Mouse (Mus musculus) urinary bladder, postnatal 25 days (tissue): Measurements from ENCODE around the gene Zfp609.

Source experiments
- DNase-seq: peaks from one replicate; pipeline ENCODE4 v3.0.0; 2022; ENCODE audit warnings: low spot score

Zfp609 gene

GRCm38 (mm10) chr9:65827344-65828015, at the start of gene Zfp609:
TSS of gene Zfp609 (minus strand) at chr9:65827564.
- DNase-seq, result peak; percentile 93

GRCm38 (mm10) chr9:65859656-65860055, 32.3 kb upstream of the Zfp609 start:
- DNase-seq, result no peak

GRCm38 (mm10) chr9:65850203-65850602, 22.8 kb upstream of the Zfp609 start:
- no peak for DNase-seq

DNA sequence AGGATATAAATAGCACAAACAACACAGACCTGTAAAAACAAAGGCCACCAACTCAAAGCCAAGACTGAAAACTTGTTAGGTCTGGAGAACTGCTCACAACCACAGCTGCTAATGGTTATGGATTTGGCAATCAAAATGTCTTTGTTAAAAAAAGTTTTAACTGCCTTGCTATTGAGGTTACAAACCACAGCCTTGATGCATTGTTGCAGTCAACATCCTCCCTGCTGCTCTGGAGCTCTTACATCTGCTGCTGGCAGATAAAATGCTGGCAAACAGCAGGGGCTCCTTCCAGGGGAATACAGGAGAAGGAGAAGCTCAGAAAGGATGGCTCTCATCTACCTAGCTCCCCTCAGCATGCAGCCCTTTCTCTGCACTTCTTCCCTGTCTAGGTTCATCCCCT, 20.8 kb upstream of the Zfp609 start:
- no peak for DNase-seq

DNA sequence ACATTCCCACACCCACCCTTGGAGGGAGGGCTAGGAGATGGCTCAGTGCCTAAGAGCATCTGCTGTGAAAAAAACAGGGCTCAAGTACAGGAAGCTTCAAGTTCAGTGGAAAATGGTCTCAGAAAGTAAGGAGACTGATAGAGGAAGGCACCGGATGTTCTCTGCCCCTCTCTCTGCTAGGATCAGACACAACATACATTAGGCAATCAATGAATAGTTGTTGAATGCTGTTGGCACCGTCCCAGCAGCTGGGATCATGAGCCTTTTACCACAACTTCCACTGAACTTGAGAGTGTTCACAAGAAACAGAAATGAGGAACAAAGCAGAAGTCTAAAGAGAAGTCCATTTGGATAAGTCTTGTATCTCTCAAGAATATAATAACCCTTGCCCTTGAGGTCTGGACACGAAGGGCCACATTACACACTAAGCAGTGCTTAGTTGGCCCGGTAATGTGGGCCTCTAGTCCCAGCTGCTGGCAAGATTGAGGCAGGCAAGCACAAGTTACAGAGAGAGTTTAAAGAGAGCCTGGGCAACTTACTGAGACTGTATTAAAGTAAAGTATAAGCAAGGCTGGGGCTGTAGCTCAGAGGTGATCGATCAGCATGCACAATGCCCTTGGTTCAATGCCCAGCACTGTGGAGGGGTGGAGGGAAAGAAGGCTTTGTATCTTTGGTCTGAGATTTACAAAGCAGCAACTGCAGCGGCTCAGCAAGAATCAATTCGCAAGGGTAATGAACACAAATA, 17.2 kb upstream of the Zfp609 start:
- no peak for DNase-seq

DNA sequence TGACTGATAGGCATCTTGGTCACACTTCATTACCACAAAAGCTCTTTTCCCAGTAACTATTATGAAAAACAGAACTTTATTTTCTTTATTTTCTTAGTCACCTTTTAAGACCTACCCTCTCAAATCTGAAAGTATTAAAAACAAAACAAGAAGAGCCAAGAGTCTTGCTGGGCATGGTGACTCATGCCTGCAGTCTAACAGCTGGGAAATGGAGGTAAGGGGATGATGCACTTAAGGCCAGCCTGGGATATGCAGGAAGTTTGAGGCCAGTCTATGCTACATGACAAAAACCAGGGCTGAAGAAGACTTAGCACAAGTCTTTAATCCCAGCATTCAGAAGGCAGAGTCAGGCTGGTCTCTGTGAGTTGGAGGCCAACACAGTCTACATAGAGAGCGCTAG, 12.5 kb upstream of the Zfp609 start:
- no peak for DNase-seq

DNA sequence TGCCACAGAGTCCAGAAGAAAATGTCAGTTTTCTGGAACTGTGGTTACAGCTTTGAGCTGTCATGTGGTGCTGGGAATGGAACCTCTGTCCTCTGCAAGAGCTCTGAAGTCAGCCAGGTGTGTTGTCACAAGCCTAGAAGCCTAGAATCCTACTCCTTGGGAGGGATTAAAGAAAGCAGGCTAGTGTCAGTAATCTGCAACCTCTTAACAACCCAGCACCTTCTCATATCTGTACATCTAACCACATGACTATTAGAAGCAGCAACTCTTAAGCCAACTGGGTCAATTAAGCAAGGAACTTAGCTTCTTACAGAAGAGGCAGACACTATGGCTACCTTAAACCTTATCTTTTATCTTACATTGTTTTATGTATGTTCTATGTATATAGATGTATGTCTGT, 9.6 kb upstream of the Zfp609 start:
- no peak for DNase-seq

DNA sequence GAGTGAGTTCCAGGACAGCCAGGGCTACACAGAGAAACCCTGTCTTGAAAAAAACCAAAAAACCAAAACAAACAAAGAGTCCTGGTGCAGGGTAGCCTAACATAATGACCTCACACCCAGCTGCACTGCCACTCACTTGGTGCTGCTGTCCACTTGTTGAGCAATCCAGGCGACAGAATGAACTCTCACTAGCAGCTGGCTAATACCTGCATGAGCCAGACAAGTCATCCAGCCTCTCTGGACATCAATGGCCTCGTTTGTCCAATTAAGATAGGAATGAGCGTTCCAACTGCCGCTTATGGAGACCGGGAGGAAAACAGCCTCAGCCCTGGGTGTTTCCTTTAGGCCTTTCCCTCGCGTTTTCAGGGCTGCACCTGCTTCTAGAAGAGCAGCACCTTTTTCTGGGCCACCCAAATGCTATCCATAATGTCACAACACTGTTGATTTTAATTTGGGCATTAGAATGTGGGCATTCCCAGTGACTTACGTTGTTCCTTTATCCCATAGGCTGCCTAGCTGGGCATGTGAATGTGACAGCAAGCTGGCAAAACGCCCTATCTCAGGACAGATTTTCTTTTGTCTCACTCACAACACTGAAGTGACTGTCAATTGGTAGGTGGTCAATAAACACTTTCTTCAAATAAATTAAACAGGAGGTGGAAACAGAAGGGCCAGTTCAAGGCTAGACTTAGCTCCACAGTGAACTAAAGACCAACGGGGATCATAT, 7.4 kb upstream of the Zfp609 start:
- no peak for DNase-seq

DNA sequence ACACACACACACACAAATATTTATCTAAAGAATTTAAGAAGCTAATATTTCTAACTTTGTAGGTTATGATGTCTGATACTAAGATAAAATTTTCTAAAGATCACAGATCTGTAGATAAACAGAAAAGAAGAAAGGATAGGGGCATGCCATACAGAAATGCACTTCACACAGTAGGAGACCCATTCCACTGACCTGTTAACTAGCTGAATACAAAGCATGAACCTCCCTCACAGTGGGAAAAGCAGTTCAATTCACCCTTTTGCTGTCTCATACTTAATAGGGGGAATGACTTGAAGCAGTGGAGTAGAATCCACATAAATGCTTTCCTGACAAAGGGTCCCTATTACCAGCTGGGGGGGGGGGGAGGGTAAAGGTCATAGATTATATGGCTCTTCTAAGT, 6.3 kb upstream of the Zfp609 start:
- DNase-seq, result no peak

DNA sequence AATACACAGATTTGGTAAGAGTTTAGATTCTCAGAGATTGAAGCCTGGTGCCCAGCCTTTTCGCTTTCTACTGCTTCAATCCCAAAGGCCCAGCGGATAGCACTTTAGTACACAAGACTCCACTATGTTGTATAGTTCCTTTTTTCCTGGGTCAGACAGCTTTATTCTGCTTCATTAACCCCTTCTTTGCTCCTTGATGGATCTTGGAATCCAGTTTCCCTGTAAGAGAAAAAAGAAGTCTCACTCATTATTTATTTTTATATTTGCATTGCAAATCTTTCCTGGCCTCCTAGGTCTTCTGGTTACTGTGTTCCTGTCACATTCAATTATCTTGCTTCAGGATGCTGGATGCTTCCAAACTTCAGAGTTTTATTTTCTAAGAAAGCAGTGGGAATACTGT, 5.9 kb upstream of the Zfp609 start:
- DNase-seq, result no peak

GRCm38 (mm10) chr9:65832041-65832440, 4.7 kb upstream of the Zfp609 start:
- no peak for DNase-seq

- DNase-seq, result no peak
These were observed 3.8 kb upstream of the Zfp609 start for GRCm38 (mm10) chr9:65831164-65831563.

DNA sequence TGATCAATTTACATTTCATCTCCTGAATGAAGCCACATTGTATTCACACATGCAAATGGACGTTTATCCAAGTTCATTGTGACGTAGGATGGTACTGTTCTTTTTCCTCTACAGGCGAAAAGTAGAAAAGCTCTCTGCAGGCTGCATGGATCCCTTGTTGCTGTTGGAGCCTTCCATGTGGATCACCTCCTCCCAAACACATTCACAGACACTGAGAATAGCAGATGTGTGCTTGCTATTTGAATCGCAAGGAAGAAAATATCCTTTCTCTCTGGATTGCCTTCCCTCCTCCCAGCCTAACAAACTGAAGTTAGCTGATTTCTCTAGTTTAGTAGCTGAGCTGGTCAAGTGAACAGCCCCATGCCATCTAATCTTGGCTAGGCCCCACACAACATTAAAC, 2.9 kb upstream of the Zfp609 start:
- DNase-seq, result no peak

GRCm38 (mm10) chr9:65829410-65829809, 2.0 kb upstream of the Zfp609 start:
- DNase-seq, result no peak

DNA sequence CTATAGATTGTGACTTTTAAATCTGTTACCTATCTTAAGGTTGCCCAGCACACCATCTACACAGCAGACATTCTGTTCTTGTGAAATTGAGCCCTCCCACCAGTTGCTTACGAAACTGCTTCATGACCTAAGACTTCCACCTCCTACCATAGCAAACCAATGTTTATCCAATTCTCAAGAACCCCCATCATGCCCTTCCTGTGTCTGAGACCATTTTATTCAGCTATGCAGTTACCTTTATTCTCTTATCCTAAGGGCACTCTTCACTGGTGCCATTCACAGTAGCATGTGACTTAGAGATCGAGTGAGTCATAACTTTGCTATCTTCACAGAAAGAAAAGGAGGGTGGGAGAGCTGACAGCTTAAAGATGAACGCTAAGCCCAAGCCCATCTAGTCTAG, 1.1 kb upstream of the Zfp609 start:
- no peak for DNase-seq

DNA sequence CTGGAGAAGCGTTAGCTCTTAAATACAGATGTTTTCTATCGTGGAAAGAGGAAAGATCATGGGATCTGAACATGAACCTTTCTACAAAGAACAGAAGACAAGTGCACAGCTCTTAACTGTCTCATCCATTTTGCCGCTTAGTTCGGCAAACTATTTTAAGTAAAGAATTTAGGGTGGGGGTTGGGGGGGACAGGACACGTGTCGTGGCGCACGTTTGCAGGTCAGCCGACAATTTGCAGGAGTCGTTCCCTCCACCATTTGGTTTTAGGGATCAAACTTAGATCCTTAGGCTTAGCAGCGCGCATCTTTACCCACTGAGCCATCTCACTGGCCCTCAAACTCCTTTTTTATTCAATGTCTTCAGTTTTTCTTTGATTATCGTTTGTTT, 646 bp upstream of the Zfp609 start:
- no peak for DNase-seq

DNA sequence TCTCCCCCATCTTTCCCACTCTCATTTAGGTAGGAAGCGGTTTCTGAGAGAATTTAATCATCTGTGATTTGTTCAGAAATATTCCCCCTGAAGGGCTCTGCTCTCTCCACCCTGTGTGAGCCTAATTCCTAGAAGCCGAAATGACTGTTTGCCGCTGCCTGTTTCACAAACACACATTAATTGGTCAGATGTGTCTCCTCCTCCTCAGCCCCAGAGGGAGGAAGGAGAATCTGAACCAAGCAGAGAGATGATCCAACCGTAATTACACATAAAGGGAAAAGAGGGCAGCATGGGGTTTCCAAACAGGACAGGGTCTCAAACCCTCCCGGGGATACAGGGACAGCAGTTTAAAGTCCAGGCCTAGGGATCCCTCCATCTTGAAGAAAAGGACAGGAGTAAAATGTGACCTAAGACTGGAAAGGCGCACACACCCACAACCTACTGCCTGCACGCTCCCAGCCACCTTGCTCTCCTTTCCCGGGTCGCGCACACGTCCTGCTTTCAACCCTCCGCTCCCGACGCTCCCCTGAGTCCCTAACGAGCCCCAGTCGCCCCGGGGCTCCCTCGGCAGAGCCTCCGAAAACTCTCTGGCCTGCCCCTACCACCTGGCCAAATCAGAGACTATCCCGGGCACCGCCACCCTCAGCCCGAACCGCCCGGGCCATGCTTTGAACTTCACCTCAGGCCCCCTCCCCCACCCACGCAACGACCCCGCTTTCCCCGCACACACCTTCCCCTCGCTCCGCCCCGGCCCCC, 598 bp downstream of the Zfp609 start:
- no peak for DNase-seq

DNA sequence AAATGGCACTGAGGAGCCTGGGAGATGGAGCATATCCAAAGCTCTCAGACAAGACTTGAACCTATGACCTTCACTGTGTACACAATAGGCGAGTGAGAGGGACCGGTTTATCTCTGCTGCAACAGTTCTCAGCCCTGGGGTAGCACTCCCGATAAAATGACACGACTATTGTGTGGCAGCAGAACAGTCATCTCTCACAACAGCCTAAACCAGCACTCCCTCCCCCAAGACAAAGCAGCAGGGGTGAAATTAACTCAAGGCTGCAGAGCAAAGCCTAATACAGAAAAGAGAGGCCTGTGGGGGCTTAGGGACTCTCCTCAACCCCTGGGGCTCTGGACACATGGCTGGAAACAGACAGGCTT, 1.2 kb downstream of the Zfp609 start:
- no peak for DNase-seq

DNA sequence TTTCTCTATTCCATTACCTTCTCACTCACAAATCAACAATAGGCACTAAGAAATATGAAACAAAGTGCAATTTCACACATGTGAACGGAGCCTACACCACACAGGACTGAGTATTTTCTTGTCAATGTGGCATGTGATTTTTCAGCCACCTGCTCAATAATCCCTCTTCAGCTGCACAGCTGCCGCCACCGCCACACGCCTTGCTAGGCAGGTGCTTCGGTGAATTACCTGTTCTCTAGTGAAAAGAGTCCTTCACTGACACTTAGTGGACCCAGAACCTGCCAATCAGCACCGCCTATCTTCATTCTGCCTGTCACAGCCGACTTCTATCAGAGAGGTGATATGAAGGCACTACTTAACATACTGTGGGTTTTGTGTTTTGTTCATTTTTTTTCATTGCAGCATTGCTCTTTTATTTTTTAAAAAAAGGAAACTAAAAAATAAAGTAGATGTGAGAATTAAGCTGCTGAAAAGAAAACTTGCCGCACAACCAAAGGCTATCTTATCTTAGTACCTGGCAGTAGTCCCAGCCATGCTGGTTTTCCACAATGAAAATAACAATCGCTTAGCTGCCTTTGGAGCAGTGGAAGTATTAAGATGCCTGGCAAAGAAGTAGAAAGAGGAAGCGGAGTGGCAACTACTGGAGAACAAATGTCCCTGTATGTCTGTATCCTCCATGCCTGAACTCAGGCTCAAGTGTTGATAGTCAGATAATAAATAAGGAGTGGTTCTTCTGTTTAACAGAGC, 3.5 kb downstream of the Zfp609 start:
- no peak for DNase-seq

DNA sequence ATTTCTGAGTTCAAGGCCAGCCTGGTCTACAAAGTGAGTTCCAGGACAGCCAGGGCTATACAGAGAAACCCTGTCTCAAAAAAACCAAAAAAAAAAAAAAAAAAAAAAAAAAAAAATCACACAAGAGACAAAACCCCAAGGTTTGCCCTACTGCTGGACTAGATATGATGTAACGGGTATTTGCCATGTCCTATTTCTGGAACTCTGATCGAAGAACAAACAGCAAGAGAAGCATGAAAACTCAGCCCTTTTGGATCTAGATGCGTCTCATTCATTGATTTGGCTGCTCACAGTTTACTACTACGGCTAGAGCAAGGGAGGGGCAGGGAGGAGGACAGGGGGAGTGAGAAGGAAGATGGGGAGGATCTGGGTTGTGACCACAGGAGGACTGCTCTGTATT, 5.4 kb downstream of the Zfp609 start:
- no peak for DNase-seq

- no peak for DNase-seq
These were observed 7.1 kb downstream of the Zfp609 start for GRCm38 (mm10) chr9:65820301-65820700.

DNA sequence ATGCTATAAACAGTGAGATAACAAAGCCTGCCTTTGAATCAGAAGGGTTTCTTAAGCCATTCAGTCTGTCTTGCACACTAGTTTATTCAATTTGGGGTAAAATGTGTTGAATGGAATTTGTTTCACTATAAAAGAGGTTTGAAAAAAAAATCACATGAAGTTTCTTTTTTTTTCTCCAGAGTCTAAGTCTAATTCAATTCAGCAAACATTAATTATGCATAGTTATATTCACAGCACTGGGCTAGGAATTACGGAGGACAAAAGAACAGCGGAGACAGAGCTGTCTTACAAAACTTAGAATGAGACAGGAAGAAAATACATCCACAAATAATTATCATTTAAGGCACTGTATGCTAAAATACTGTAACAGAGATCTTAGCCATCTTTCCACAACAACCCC, 9.0 kb downstream of the Zfp609 start:
- no peak for DNase-seq
